Comparison of ENCODE assay signal across 27 mouse cellular contexts in genomic region chr10:55195266-55195665, GRCm38 (mm10).
"Had no signal": no experiment of that assay in that cellular context is flagged by ENCODE, and none has a peak within 500 bp of the region (broad histone marks: within the 10 kb centered on the region; RNA-seq: fewer than 3 reads in every experiment).

No protein-coding gene starts in this region.

- H3K9me3 ChIP-seq: heart, embryonic 10.5 days; heart, embryonic 12.5 days; hindbrain, embryonic 10.5 days; hindbrain, embryonic 12.5 days; intestine, embryonic 15.5 days; limb, embryonic 10.5 days; limb, embryonic 12.5 days; liver, embryonic 13.5 days; liver, embryonic 15.5 days had no signal

- H3K4me1 ChIP-seq: heart, embryonic 10.5 days; heart, embryonic 12.5 days; hindbrain, embryonic 10.5 days; hindbrain, embryonic 12.5 days; intestine, embryonic 15.5 days; limb, embryonic 10.5 days; limb, embryonic 12.5 days; liver, embryonic 13.5 days; liver, embryonic 15.5 days had no signal

- H3K36me3 ChIP-seq: heart, embryonic 10.5 days; heart, embryonic 12.5 days; hindbrain, embryonic 10.5 days; hindbrain, embryonic 12.5 days; intestine, embryonic 15.5 days; limb, embryonic 10.5 days; limb, embryonic 12.5 days; liver, embryonic 13.5 days; liver, embryonic 15.5 days had no signal

- H3K9ac ChIP-seq: heart, embryonic 12.5 days; hindbrain, embryonic 12.5 days; hindbrain, embryonic 14.5 days; intestine, embryonic 15.5 days; limb, embryonic 12.5 days; liver, embryonic 13.5 days; liver, embryonic 15.5 days; liver, postnatal 0 days had no signal

- ATAC-seq: hindbrain, embryonic 16.5 days; inflammation-experienced regulatory T-cells, adult 6 months; intestine, embryonic 15.5 days; intestine, postnatal 0 days; liver, postnatal 0 days had no signal

- H3K27ac ChIP-seq: gastrocnemius, adult 2 months; heart, embryonic 10.5 days; hindbrain, embryonic 10.5 days; hindbrain, embryonic 12.5 days; hindbrain, embryonic 14.5 days; intestine, embryonic 15.5 days; layer of hippocampus, adult 2 months; left cerebral cortex, adult 2 months; limb, embryonic 10.5 days; limb, embryonic 12.5 days; liver, embryonic 13.5 days; liver, embryonic 15.5 days had no signal

- H3K4me2 ChIP-seq: heart, embryonic 12.5 days; hindbrain, embryonic 12.5 days; hindbrain, embryonic 14.5 days; intestine, embryonic 15.5 days; limb, embryonic 12.5 days; liver, embryonic 11.5 days; liver, embryonic 13.5 days; liver, embryonic 15.5 days had no signal

- H3K27me3 ChIP-seq: heart, embryonic 12.5 days; hindbrain, embryonic 12.5 days; intestine, embryonic 15.5 days; limb, embryonic 12.5 days; liver, embryonic 13.5 days; liver, embryonic 15.5 days had no signal

- H3K4me3 ChIP-seq: gastrocnemius, adult 2 months; heart, embryonic 10.5 days; heart, embryonic 12.5 days; hindbrain, embryonic 10.5 days; hindbrain, embryonic 12.5 days; intestine, embryonic 15.5 days; layer of hippocampus, adult 2 months; left cerebral cortex, adult 2 months; limb, embryonic 10.5 days; limb, embryonic 12.5 days; liver, embryonic 13.5 days; liver, embryonic 15.5 days had no signal

- DNase-seq: gastrocnemius, adult 2 months; gastrocnemius, postnatal 10 days; gastrocnemius, postnatal 25 days; heart, adult 18-20 months; heart, postnatal 10 days; heart, postnatal 4 days; kidney, adult 2 months; kidney, postnatal 10 days; kidney, postnatal 4 days; liver; liver, embryonic 13.5 days; liver, postnatal 0 days had no signal
